Mouse (Mus musculus): Measurements from ENCODE around the gene Shoc2.

- TF ChIP-seq CTCF (IDR thresholded peaks at IDR 0.05; ENCODE audit: extremely low read depth, insufficient read depth, low read length) = no peak
- TF ChIP-seq POLR2A (IDR thresholded peaks at IDR 0.05; ENCODE audit: extremely low read depth, insufficient read depth, low read length) = no peak
Measured at GRCm38 (mm10) chr19:54015503-54015902, 71.4 kb downstream of the Shoc2 start.

Data from cortical plate, adult 2 months (tissue).